Mouse (Mus musculus): ENCODE measurements around the gene Cab39l.

- TF ChIP-seq HCFC1 (IDR thresholded peaks at IDR 0.05; ENCODE audit: low read depth, low read length), result no peak
- TF ChIP-seq POLR2A (IDR thresholded peaks at IDR 0.05; ENCODE audit: low read depth, low read length), result no peak
- no peak for TF ChIP-seq CTCF (conservative IDR thresholded peaks at IDR 0.05 in 1 of 2, IDR thresholded peaks at IDR 0.05 in 1 of 2; ENCODE audit: low read depth in 2 of 2, low read length in 2 of 2)
- TF ChIP-seq GABPA (IDR thresholded peaks at IDR 0.05; ENCODE audit: insufficient replicate concordance, low read depth, low read length), result no peak
- TF ChIP-seq CHD2 (IDR thresholded peaks at IDR 0.05; ENCODE audit: low read length), result no peak
- TF ChIP-seq SMC3 (IDR thresholded peaks at IDR 0.05; ENCODE audit: low read depth, low read length), result no peak
These were observed 97.2 kb downstream of the Cab39l start for GRCm38 (mm10) chr14:59537829-59538432.
